Mouse (Mus musculus): Measurements from ENCODE around the gene Olfr688.

Gene Olfr688

GRCm38 (mm10) chr7:105287795-105288194, at the start of gene Olfr688:
TSS of gene Olfr688 (plus strand) at chr7:105288095.
- no peak for DNase-seq (ENCODE audit: low spot score)

GRCm38 (mm10) chr7:105247671-105248070, 40.2 kb upstream of the Olfr688 start:
- DNase-seq (ENCODE audit: low spot score), result no peak

- DNase-seq (ENCODE audit: low spot score), result peak; percentile 10
These were observed 39.7 kb upstream of the Olfr688 start for GRCm38 (mm10) chr7:105248197-105248596.

GRCm38 (mm10) chr7:105256656-105257055, 31.2 kb upstream of the Olfr688 start:
- DNase-seq (ENCODE audit: low spot score), result peak; percentile 28

- no peak for DNase-seq (ENCODE audit: low spot score)
These were observed 15.5 kb upstream of the Olfr688 start for GRCm38 (mm10) chr7:105272426-105272825.

GRCm38 (mm10) chr7:105290051-105290450, 2.2 kb downstream of the Olfr688 start:
- DNase-seq (ENCODE audit: low spot score), result no peak

- DNase-seq (ENCODE audit: low spot score), result no peak
These were observed 23.0 kb downstream of the Olfr688 start, which contains the start of gene Olfr689 for GRCm38 (mm10) chr7:105310865-105311264. TSS of gene Olfr689 (plus strand) at chr7:105311165.

- no peak for DNase-seq (ENCODE audit: low spot score)
These were observed 37.4 kb downstream of the Olfr688 start for GRCm38 (mm10) chr7:105325302-105325701.

GRCm38 (mm10) chr7:105334004-105334403, 46.1 kb downstream of the Olfr688 start, which contains the start of gene Olfr690:
TSS of gene Olfr690 (minus strand) at chr7:105334104.
- no peak for DNase-seq (ENCODE audit: low spot score)
